Mouse (Mus musculus) neutrophil, adult 59 days (primary cell): Measurements from ENCODE around the gene Pnpo. TPM values are rescaled to one million over a fixed set of nuclear protein-coding genes. Genes with fewer than 3 reads are reported as not detected.

ENCODE experiments used
- total RNA-seq, 2 experiments: library from RNA; stranded (reverse); gene quantifications; 1 replicate in 1 of 2; 2 replicates in 1 of 2; pipeline ENCODE4 v1.2.4; 2023

The Pnpo gene
- 10 to 100 TPM; 13.4 to 15.7 TPM for total RNA-seq

DNA sequence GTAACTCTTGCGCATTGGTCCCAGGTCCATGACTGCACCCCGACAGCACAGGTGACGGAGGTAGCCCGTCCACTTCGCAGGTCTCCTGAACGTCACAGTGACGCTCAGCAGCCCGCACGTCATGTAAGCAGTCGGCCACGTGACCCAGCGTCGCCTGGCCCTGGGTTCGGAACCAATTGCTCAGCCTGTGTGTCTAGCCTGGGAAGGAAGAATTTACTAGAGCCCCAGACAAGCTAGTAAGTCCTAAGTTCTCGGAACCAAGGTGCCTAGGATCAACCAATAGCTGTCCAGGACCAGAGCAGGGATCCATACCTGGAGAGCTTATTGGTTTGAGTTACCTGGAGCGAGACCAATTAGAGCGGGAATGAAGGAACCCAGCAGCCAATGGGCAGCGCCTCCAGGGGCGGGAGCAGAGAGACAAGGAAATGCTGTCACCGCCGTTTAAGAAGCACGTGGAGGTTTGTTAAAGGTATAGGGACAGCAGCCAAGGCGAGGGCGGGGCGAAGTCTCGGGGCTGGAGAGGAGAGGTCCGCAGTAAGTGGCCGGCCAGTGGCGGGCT, at the start of gene Pnpo:
Gene Pnpo (minus strand): TSS at position 241 of the 559 bp plus-strand sequence.

GRCm38 (mm10) chr11:96982859-96983258, 39.1 kb upstream of the Pnpo start, which contains the start of gene Sp2:
TSS of gene Sp2 (minus strand) at chr11:96982959.

GRCm38 (mm10) chr11:96928088-96928487, 15.7 kb downstream of the Pnpo start, which contains the start of gene Prr15l:
TSS of gene Prr15l (plus strand) at chr11:96928104.

DNA sequence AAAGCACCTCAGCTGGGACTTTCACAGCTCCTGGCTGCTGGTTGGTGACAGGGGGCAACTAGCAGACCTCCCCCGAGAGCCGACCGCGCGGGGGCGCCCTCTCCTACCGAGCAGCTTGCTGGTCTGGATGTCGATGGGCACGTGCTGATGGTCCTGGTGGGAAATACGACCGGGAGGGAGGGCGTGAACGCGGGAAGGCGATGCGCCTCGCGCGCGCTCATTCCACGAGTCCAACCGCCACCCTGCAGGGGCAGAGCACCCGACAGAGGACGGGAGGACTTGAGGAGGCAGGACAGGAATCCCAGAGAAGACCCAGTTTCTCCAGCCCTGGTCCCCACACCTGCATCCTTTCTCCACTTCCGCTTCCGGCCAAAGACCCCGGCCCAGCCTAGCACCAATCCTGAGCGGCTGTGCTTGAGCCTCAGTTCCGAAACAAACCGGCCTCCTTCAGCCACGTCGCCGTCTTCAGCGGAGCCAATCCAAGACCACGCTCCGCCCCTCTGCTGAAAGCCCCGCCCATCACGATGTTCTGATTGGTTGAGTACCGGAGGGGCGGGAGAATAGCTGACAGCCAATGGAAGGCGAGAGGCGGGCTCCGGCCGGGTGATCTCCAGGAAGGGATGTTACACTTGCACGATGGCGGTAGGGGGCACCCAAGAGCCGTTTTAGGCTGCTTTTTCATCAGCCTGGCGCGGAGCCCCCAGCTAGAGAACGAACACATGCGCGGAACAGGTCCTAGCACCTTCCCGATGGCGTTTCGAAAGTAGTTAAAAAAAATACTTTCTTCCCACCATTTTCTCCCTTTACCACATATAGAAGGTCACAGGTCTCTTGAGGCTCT, 27.5 kb downstream of the Pnpo start, which contains the start of gene Cdk5rap3:
Gene Cdk5rap3 (minus strand): TSS at position 453 of the 841 bp plus-strand sequence.

Other genes with a start within 250 kb of the Pnpo start
- 10 to 100 TPM; 41.1 to 48.5 TPM for gene Snx11, start 166.4 kb downstream of the Pnpo start, total RNA-seq
- 10 to 100 TPM; 30.5 to 33.8 TPM for gene Cbx1, start 154.9 kb downstream of the Pnpo start, total RNA-seq
- 10 to 100 TPM; 38.8 to 48.5 TPM for gene Nfe2l1, start 114.0 kb downstream of the Pnpo start, total RNA-seq
- gene Copz2, start 94.1 kb downstream of the Pnpo start, total RNA-seq: under 1 TPM; 0.49 to 0.91 TPM
- 10 to 100 TPM; 33.4 to 50.9 TPM for gene Cdk5rap3, start 27.5 kb downstream of the Pnpo start, total RNA-seq
- under 1 TPM in 1 of 2 experiments, not detected in 1; 0.24 TPM for gene Prr15l, start 15.9 kb downstream of the Pnpo start, total RNA-seq
- gene Sp2, start 39.0 kb upstream of the Pnpo start, total RNA-seq: 10 to 100 TPM; 31.3 to 40.5 TPM
- not detected for gene Sp6, start 69.4 kb upstream of the Pnpo start, total RNA-seq
- gene Scrn2, start 86.0 kb upstream of the Pnpo start, total RNA-seq: 1 to 10 TPM; 1.9 to 2.3 TPM
- gene Lrrc46, start 97.4 kb upstream of the Pnpo start, total RNA-seq: under 1 TPM; 0.27 to 0.57 TPM
- 10 to 100 TPM; 39.9 to 44.8 TPM for gene Mrpl10, start 97.6 kb upstream of the Pnpo start, total RNA-seq
- 10 to 100 TPM; 20.9 to 21.4 TPM for gene Osbpl7, start 106.6 kb upstream of the Pnpo start, total RNA-seq
- under 1 TPM in 1 of 2 experiments, not detected in 1; 0.13 TPM for gene Tbx21, start 171.3 kb upstream of the Pnpo start, total RNA-seq
- gene Tbkbp1, start 207.5 kb upstream of the Pnpo start, total RNA-seq: 10 to 100 TPM; 34.7 to 51.1 TPM
- gene Kpnb1, start 243.9 kb upstream of the Pnpo start, total RNA-seq: 100 to 1,000 TPM in 1 of 2 experiments, 10 to 100 TPM in 1; 95.5 to 111 TPM